Mouse (Mus musculus) heart, adult 2 months (tissue): Measurements from ENCODE around the gene Btbd2. TPM values are rescaled to one million over a fixed set of nuclear protein-coding genes. Genes with fewer than 3 reads are reported as not detected.

ENCODE experiments used
- DNase-seq, 2 experiments: peaks; one replicate each; pipeline ENCODE4 v3.0.0; 2021
- H3K27ac ChIP-seq: fragments of 200-600 bp; 2 replicates; pipeline ENCODE4 v1.8.1; 2022
- H3K27me3 ChIP-seq: fragments of 200-500 bp; 2 replicates; pipeline ENCODE4 v1.6.1; 2012; ENCODE audit warnings: mild to moderate bottlenecking, low read length, inconsistent platforms, mixed read lengths; ENCODE audit not compliant: control insufficient read depth, insufficient read depth
- H3K36me3 ChIP-seq: fragments of 200-500 bp; 2 replicates; pipeline ENCODE4 v1.6.1; 2012; ENCODE audit warnings: low read length, inconsistent platforms; ENCODE audit not compliant: control insufficient read depth, insufficient read depth
- H3K4me1 ChIP-seq: fragments of 200-500 bp; 2 replicates; pipeline ENCODE4 v1.6.1; 2011; ENCODE audit warnings: low read length; ENCODE audit not compliant: control insufficient read depth, insufficient read depth
- H3K4me3 ChIP-seq: fragments of 200-600 bp; 2 replicates; pipeline ENCODE4 v1.8.1; 2022
- H3K79me2 ChIP-seq: fragments of 200-500 bp; replicated peaks from 2 replicates; pipeline ENCODE4 v1.6.1; 2012; ENCODE audit warnings: mild to moderate bottlenecking, inconsistent platforms, low read length, moderate library complexity, mixed read lengths; ENCODE audit not compliant: control insufficient read depth, insufficient read depth
- H3K9ac ChIP-seq: fragments of 200-500 bp; 2 replicates; pipeline ENCODE4 v1.6.1; 2012; ENCODE audit warnings: low read depth, mild to moderate bottlenecking, control low read depth, inconsistent platforms, low read length, mixed read lengths
- CTCF ChIP-seq: fragments of 200-600 bp; IDR thresholded peaks from 2 replicates; pipeline ENCODE4 v1.8.1; 2022; ENCODE audit warnings: antibody characterized with exemption, mild to moderate bottlenecking, moderate library complexity
- EP300 ChIP-seq: fragments of 200-500 bp; IDR thresholded peaks from 2 replicates; pipeline ENCODE4 v1.6.1; 2011; ENCODE audit warnings: low read depth, low read length, control low read depth; ENCODE audit not compliant: insufficient read depth
- POLR2A ChIP-seq: fragments of 200-500 bp; IDR thresholded peaks from 2 replicates; pipeline ENCODE4 v1.6.1; 2011; ENCODE audit warnings: mild to moderate bottlenecking, low read depth, low read length, control low read depth; ENCODE audit not compliant: insufficient read depth
- WGBS: fragments of 180-500 bp; shearing (Covaris S2); methylation state at CpG from one replicate; pipeline ENCODE4 v1.1.7; 2018; 5-methylcytosine and 5-hydroxymethylcytosine counted together
- intact Hi-C: fragments of 180-260 bp; cut with DNase I; formaldehyde crosslinking; loops from one replicate; pipeline ENCODE4 v1.15.1; 2025
- microRNA-seq, 2 experiments: library from miRNA; unstranded; fragments of <30 nt; microRNA quantifications; one replicate each; pipeline ENCODE4 v1.2.0; 2021
- polyA plus RNA-seq: library from polyadenylated mRNA; depleted of rRNA; stranded (reverse); fragments of >200 nt; gene quantifications from 2 replicates; pipeline ENCODE4 v1.2.3, GENCODE M21; 2012; rRNA removed
- total RNA-seq, 2 experiments: library from RNA; stranded (reverse); gene quantifications; 2 replicates each; pipeline ENCODE4 v1.2.3; 2021

The Btbd2 gene
- total and polyA plus RNA-seq, 3 experiments = 43.7 to 60.1 (median 44.2) TPM

DNA sequence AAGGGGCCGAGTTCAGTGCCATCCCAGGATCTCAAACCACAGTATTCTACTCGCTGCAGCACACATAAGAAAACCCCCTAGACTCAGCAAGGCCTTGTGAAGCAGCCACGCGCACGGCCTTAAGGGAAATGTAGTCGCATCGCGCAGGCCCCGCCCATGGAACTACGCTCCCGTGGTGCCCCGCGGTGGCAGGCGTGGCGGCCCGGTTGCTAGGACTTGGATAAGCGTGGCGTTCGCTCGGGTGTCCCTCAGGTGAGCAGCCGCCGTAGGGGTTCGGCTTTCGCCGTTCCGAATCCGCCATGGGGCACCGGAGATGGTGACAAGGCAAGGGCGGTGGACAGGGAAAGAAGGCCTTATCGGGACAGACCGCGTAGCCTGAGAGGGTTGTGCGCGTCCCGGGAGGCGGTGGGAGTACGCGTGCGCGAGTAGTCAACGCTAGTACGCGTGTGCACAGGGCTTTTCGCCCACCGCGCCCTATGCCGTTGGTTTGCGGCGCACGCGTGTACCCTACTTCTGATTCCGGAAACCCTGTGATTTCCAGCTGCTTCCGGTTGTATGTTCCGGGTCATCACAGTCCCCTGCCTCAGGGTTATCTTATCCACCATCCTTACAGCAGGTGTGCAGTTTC lies 54.1 kb downstream of the Btbd2 start, which contains the start of the genes Scamp4 and Adat3:
TSS of gene Scamp4 (plus strand) at position 175 of the 628 bp plus-strand sequence.
TSS of gene Adat3 (plus strand) at position 183 of the 628 bp plus-strand sequence.
- peak; percentile 97 for DNase-seq
- under 1% methylated on average over 54 of the region's 54 CpGs for WGBS
- H3K27ac ChIP-seq = peak within 1 kb of the TSS; percentile 87
- H3K9ac ChIP-seq = peak within 1 kb of the TSS; percentile 73
- intact Hi-C loops = loop anchor here (2.0 kb wide), 1 partner anchor 24 kb away; no protein-coding TSS in a partner anchor
- H3K4me1 ChIP-seq = peaks cover 6% of the 10 kb centered on the region
- no peaks in the 10 kb centered on the region for H3K27me3 ChIP-seq
- no peaks in the 10 kb centered on the region for H3K36me3 ChIP-seq
- H3K4me3 ChIP-seq = peak within 1 kb of the TSS; percentile 79
- no peak for TF ChIP-seq CTCF
- TF ChIP-seq POLR2A = peak; percentile 59
- TF ChIP-seq EP300 = peak; percentile 71; the same call in 1 of the 2 replicates
- H3K79me2 ChIP-seq = peaks cover 7% of the 10 kb centered on the region

DNA sequence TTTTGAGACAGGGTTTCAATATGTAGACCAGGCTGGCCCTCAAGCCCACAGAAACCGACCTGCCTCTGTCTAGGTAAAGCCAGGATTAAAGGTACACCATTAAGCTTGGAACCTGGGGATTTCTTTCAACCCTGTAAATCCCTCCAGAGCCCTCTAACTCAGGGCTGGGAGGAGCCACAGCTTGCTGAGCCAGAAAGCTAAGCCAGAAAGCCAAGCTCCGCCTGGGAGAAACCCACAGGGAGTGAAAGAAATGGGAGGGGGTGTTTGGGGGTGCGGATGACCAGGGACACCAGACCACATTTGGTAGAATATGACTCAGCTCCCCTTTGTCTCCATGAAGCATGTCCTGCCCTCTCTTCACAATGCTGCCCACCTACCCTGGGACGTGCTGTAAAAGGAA lies 60.6 kb downstream of the Btbd2 start:
- 39% methylated on average over 4 of the region's 4 CpGs for WGBS
- intact Hi-C loops = no loop called here
- TF ChIP-seq POLR2A (no peak), EP300 (no peak), CTCF (no peak)
- Histone ChIP-seq H3K79me2 (no peaks in the 10 kb centered on the region), H3K4me1 (no peaks in the 10 kb centered on the region), H3K36me3 (no peaks in the 10 kb centered on the region), H3K27me3 (no peaks in the 10 kb centered on the region), H3K4me3 (no peak overlapping the region), H3K9ac (no peak overlapping the region), H3K27ac (no peak overlapping the region)
- no peak for DNase-seq

Small RNA genes within 50 kb of the gene (microRNA-seq; reads per million reads assigned to microRNA genes)
- 0 reads per million in 2 experiments for gene Mir6912

Other genes with a start within 250 kb of the Btbd2 start
- gene Tcf3, start 223.4 kb downstream of the Btbd2 start, total RNA-seq = 10 to 100 TPM; 16.5 to 18.0 TPM
- gene Tcf3, start 223.4 kb downstream of the Btbd2 start, polyA plus RNA-seq = 20.1 and 25.0 TPM in 2 replicates
- gene Onecut3, start 162.2 kb downstream of the Btbd2 start, total RNA-seq = under 1 TPM in 1 of 2 experiments, not detected in 1; 0.05 TPM
- 0.06 and 0.09 TPM in 2 replicates for gene Onecut3, start 162.2 kb downstream of the Btbd2 start, polyA plus RNA-seq
- not detected for gene Atp8b3, start 117.9 kb downstream of the Btbd2 start, total RNA-seq
- gene Atp8b3, start 117.9 kb downstream of the Btbd2 start, polyA plus RNA-seq = 0.39 and 0.50 TPM in 2 replicates
- 10 to 100 TPM; 11.6 to 12.3 TPM for gene Rexo1, start 95.5 kb downstream of the Btbd2 start, total RNA-seq
- 19.5 and 19.8 TPM in 2 replicates for gene Rexo1, start 95.5 kb downstream of the Btbd2 start, polyA plus RNA-seq
- gene Klf16, start 79.8 kb downstream of the Btbd2 start, total RNA-seq = 1 to 10 TPM; 4.0 to 4.4 TPM
- 3.6 and 5.5 TPM in 2 replicates for gene Klf16, start 79.8 kb downstream of the Btbd2 start, polyA plus RNA-seq
- 10 to 100 TPM; 40.2 to 46.9 TPM for gene Abhd17a, start 66.7 kb downstream of the Btbd2 start, total RNA-seq
- gene Abhd17a, start 66.7 kb downstream of the Btbd2 start, polyA plus RNA-seq = 67.3 and 80.0 TPM in 2 replicates
- 10 to 100 TPM; 20.8 to 26.9 TPM for gene Scamp4, start 54.2 kb downstream of the Btbd2 start, total RNA-seq
- gene Scamp4, start 54.2 kb downstream of the Btbd2 start, polyA plus RNA-seq = 58.9 and 60.5 TPM in 2 replicates
- gene Adat3, start 54.2 kb downstream of the Btbd2 start, total RNA-seq = 1 to 10 TPM in 1 of 2 experiments, under 1 TPM in 1; 0.60 to 1.1 TPM
- 1.0 and 2.5 TPM in 2 replicates for gene Adat3, start 54.2 kb downstream of the Btbd2 start, polyA plus RNA-seq
- under 1 TPM; 0.34 to 0.39 TPM for gene Gm49322, start 51.0 kb downstream of the Btbd2 start, total RNA-seq
- 0.62 and 2.0 TPM in 2 replicates for gene Gm49322, start 51.0 kb downstream of the Btbd2 start, polyA plus RNA-seq
- 100 to 1,000 TPM; 117 to 130 TPM for gene Csnk1g2, start 34.2 kb downstream of the Btbd2 start, total RNA-seq
- 125 and 130 TPM in 2 replicates for gene Csnk1g2, start 34.2 kb downstream of the Btbd2 start, polyA plus RNA-seq
- 100 to 1,000 TPM; 176 to 229 TPM for gene Mknk2, start 21.0 kb upstream of the Btbd2 start, total RNA-seq
- gene Mknk2, start 21.0 kb upstream of the Btbd2 start, polyA plus RNA-seq = 199 and 208 TPM in 2 replicates
- gene Mob3a, start 44.9 kb upstream of the Btbd2 start, total RNA-seq = 1 to 10 TPM; 7.4 to 7.6 TPM
- 11.7 and 13.6 TPM in 2 replicates for gene Mob3a, start 44.9 kb upstream of the Btbd2 start, polyA plus RNA-seq
- gene Izumo4, start 45.1 kb upstream of the Btbd2 start, total RNA-seq = 1 to 10 TPM; 3.4 to 3.8 TPM
- 13.3 and 15.6 TPM in 2 replicates for gene Izumo4, start 45.1 kb upstream of the Btbd2 start, polyA plus RNA-seq
- 10 to 100 TPM; 40.2 to 42.6 TPM for gene Ap3d1, start 85.2 kb upstream of the Btbd2 start, total RNA-seq
- 52.9 and 66.5 TPM in 2 replicates for gene Ap3d1, start 85.2 kb upstream of the Btbd2 start, polyA plus RNA-seq
- 10 to 100 TPM; 18.8 to 19.6 TPM for gene Dot1l, start 98.1 kb upstream of the Btbd2 start, total RNA-seq
- gene Dot1l, start 98.1 kb upstream of the Btbd2 start, polyA plus RNA-seq = 35.0 and 39.6 TPM in 2 replicates
- gene Sf3a2, start 141.1 kb upstream of the Btbd2 start, total RNA-seq = 10 to 100 TPM; 27.3 to 30.4 TPM
- gene Sf3a2, start 141.1 kb upstream of the Btbd2 start, polyA plus RNA-seq = 18.4 and 19.7 TPM in 2 replicates
- gene Plekhj1, start 141.6 kb upstream of the Btbd2 start, total RNA-seq = 10 to 100 TPM; 29.7 to 33.0 TPM
- 28.9 and 33.2 TPM in 2 replicates for gene Plekhj1, start 141.6 kb upstream of the Btbd2 start, polyA plus RNA-seq
- under 1 TPM; 0.18 TPM for gene Amh, start 148.2 kb upstream of the Btbd2 start, total RNA-seq
- gene Amh, start 148.2 kb upstream of the Btbd2 start, polyA plus RNA-seq = 0.15 and 0.25 TPM in 2 replicates
- gene Jsrp1, start 156.4 kb upstream of the Btbd2 start, total RNA-seq = 1 to 10 TPM in 1 of 2 experiments, under 1 TPM in 1; 0.25 to 1.1 TPM
- gene Jsrp1, start 156.4 kb upstream of the Btbd2 start, polyA plus RNA-seq = 0.21 and 0.56 TPM in 2 replicates
- gene Oaz1, start 169.6 kb upstream of the Btbd2 start, total RNA-seq = 100 to 1,000 TPM; 850 to 914 TPM
- gene Oaz1, start 169.6 kb upstream of the Btbd2 start, polyA plus RNA-seq = 1,001 and 1,201 TPM in 2 replicates
- gene Lingo3, start 187.0 kb upstream of the Btbd2 start, total RNA-seq = 10 to 100 TPM; 10.7 to 15.8 TPM
- gene Lingo3, start 187.0 kb upstream of the Btbd2 start, polyA plus RNA-seq = 12.0 and 15.1 TPM in 2 replicates
- 10 to 100 TPM; 19.4 to 23.2 TPM for gene Lsm7, start 198.1 kb upstream of the Btbd2 start, total RNA-seq
- 74.9 and 79.9 TPM in 2 replicates for gene Lsm7, start 198.1 kb upstream of the Btbd2 start, polyA plus RNA-seq
- 10 to 100 TPM; 15.4 to 16.8 TPM for gene Sppl2b, start 198.2 kb upstream of the Btbd2 start, total RNA-seq
- gene Sppl2b, start 198.2 kb upstream of the Btbd2 start, polyA plus RNA-seq = 51.4 and 74.2 TPM in 2 replicates
- not detected for gene Tmprss9, start 214.8 kb upstream of the Btbd2 start, total RNA-seq
- gene Tmprss9, start 214.8 kb upstream of the Btbd2 start, polyA plus RNA-seq = 0.02 TPM in 1 of 2 replicates, not detected in the other
- gene Timm13, start 243.9 kb upstream of the Btbd2 start, total RNA-seq = 100 to 1,000 TPM; 126 to 133 TPM
- gene Timm13, start 243.9 kb upstream of the Btbd2 start, polyA plus RNA-seq = 151 and 188 TPM in 2 replicates